Mouse (Mus musculus) bone marrow macrophage, adult 2 months (primary cell): ENCODE data around the gene Ftl1.

ENCODE experiments used
- CTCF ChIP-seq: IDR thresholded peaks from 2 replicates; pipeline ENCODE4 v1.5.1; 2012; ENCODE audit warnings: low read depth, mild to moderate bottlenecking, low read length, moderate library complexity
- POLR2A ChIP-seq: IDR thresholded peaks from 2 replicates; pipeline ENCODE4 v1.6.1; 2012; ENCODE audit warnings: mild to moderate bottlenecking, low read depth, low read length, borderline replicate concordance

DNA sequence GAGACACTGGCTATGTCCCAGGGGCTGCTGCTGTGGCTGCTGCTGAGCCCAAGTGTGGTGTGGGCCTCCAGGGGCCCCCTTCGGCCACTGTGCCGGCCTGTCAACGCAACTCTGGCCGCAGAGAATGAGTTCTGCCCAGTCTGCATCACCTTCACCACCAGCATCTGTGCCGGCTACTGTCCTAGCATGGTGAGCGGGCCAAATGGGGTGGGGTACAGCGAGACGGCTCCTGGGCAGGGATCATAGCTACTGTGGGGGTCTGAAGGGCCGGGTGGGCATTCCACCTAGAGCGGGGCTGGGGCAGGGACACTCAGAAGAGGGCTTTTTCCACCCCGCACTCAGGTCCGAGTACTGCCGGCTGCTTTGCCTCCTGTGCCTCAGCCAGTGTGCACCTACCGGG is 38.5 kb downstream of the Ftl1 start:
- TF ChIP-seq POLR2A: no peak
- TF ChIP-seq CTCF: no peak
